Mouse (Mus musculus) layer of hippocampus, adult 18-20 months (tissue): ENCODE results near the gene Rpl7a. TPM values are rescaled to one million over a fixed set of nuclear protein-coding genes. Genes with fewer than 3 reads are reported as not detected.

Experiments used
- DNase-seq, 2 experiments: peaks; one replicate each; pipeline ENCODE4 v3.0.0; 2022; ENCODE audit warnings: low spot score in 2 of 2
- total RNA-seq, 2 experiments: library from RNA; stranded (reverse); gene quantifications; 2 replicates each; pipeline ENCODE4 v1.2.3; 2021

Rpl7a gene
- total RNA-seq, 2 experiments from 2014 or later, result 253 to 258 TPM

GRCm38 (mm10) chr2:26952866-26953265 is 42.3 kb downstream of the Rpl7a start:
- DNase-seq, result no peak

GRCm38 (mm10) chr2:26954735-26955395 is 44.3 kb downstream of the Rpl7a start:
- DNase-seq, result no peak

GRCm38 (mm10) chr2:26956811-26957487 is 46.4 kb downstream of the Rpl7a start:
- no peak for DNase-seq

- DNase-seq, result no peak
These were observed 46.9 kb downstream of the Rpl7a start for GRCm38 (mm10) chr2:26957488-26957859.

- no peak for DNase-seq
These were observed 50.2 kb downstream of the Rpl7a start for GRCm38 (mm10) chr2:26960756-26961155.

Other genes with a start within 250 kb of the Rpl7a start
- gene Lcn4, start 239.5 kb upstream of the Rpl7a start, total RNA-seq, result not detected
- gene Abo, start 45.8 kb upstream of the Rpl7a start, total RNA-seq, result not detected
- 10 to 100 TPM; 26.4 to 29.0 TPM for gene Surf6, start 7.9 kb upstream of the Rpl7a start, total RNA-seq
- gene Med22, start 87 bp upstream of the Rpl7a start, total RNA-seq, result 10 to 100 TPM; 47.5 to 50.1 TPM
- gene Surf2, start 5.6 kb downstream of the Rpl7a start, total RNA-seq, result 10 to 100 TPM; 34.2 to 36.5 TPM
- gene Surf1, start 5.8 kb downstream of the Rpl7a start, total RNA-seq, result 100 to 1,000 TPM; 109 to 111 TPM
- gene Surf4, start 23.2 kb downstream of the Rpl7a start, total RNA-seq, result 10 to 100 TPM; 52.0 to 56.2 TPM
- under 1 TPM; 0.15 to 0.30 TPM for gene Stkld1, start 23.3 kb downstream of the Rpl7a start, total RNA-seq
- gene Rexo4, start 53.6 kb downstream of the Rpl7a start, total RNA-seq, result 10 to 100 TPM; 59.0 to 63.7 TPM
- gene Adamts13, start 62.7 kb downstream of the Rpl7a start, total RNA-seq, result 1 to 10 TPM; 1.0 to 1.4 TPM
- gene Cacfd1, start 99.2 kb downstream of the Rpl7a start, total RNA-seq, result 10 to 100 TPM; 39.3 to 43.6 TPM
- 10 to 100 TPM; 31.7 to 34.6 TPM for gene Slc2a6, start 117.2 kb downstream of the Rpl7a start, total RNA-seq
- gene Mymk, start 161.4 kb downstream of the Rpl7a start, total RNA-seq, result under 1 TPM; 0.69 to 0.91 TPM
- 10 to 100 TPM; 13.2 to 13.7 TPM for gene Adamtsl2, start 168.6 kb downstream of the Rpl7a start, total RNA-seq
- 100 to 1,000 TPM; 118 to 119 TPM for gene Fam163b, start 231.7 kb downstream of the Rpl7a start, total RNA-seq